Mouse (Mus musculus) CD4-positive, CD25-positive, alpha-beta regulatory T cell, adult 2 months (primary cell): ENCODE results near the gene Xpo4.

ENCODE experiments used
- DNase-seq: peaks from one replicate; pipeline ENCODE4 v3.0.0-alpha.2; 2012; ENCODE audit warnings: low read depth, low spot score

Gene Xpo4

DNA sequence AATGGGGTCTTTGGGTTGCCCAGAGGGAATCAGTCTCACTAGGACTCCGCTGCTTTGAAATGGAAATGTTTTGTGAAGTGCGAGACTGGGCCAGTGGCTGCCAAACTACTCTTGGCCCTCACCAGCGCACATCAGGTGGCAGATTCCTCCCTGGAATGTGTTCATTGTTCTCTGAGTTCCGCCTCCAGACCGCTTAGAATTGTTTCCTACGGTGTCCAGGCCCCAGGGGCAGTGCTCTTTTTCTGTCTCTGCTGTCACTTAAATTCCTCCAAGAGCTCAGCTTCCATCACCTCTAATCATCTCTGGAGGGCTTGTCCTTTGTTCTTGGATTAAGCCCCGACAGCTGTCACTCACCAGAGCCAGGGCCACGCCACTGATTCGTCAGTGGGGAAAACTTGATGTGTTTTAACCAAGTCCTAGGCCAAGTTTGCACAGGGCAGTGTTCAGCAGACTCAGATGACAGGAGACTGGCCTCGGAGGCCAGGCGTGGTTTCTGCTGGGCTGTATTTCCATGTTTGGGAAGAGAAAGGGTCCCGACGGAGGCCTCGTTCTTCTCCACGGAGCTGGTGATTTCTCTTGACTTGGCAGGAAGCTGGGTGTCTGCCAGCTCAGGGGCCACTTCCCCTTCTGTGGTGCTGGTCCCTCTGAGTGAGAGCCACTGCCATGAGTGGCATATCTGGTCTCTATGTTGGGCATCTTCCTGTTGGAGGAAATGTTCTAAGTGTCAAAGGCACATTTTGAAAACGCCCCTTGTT, 127.8 kb downstream of the Xpo4 start:
- DNase-seq: peak; percentile 26

DNA sequence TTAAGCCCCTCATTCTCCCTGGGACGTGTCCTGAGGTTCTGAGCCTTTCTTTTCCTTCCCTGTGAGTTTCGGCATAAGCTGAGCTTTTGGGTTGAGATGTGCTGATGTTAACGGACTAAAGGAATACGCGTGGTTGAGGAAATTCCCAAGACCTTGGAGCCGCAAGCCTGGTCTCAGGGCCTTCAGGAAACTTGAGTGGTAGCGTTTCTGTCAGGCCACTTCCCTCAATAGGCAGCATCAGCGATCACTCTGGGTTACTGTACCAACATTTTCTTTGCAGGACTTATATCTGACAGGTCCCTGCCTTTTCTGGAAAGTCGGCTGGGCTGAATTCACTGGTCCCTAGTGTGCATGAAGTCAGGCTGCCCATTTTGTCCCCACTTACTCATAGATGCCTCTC, 128.4 kb downstream of the Xpo4 start:
- no peak for DNase-seq

DNA sequence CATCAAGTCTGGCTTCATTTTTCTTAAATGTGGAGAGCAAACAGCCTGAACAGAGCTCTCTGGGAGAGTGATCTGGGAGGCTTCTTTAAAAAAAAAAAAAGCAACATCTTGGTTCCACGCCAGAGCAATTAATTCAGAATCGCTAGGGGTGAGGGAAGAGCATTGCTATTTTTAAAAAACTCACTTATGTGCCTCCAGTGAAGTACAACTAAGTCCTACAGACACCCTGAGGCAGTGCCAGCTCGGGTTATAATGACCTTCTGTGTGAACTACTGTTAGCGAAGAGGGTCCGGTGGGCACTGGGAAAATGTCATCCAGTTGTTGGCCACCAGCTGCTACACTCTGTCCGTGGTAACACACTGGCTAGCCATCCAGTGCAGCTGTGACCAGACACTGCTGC, 129.6 kb downstream of the Xpo4 start:
- no peak for DNase-seq

DNA sequence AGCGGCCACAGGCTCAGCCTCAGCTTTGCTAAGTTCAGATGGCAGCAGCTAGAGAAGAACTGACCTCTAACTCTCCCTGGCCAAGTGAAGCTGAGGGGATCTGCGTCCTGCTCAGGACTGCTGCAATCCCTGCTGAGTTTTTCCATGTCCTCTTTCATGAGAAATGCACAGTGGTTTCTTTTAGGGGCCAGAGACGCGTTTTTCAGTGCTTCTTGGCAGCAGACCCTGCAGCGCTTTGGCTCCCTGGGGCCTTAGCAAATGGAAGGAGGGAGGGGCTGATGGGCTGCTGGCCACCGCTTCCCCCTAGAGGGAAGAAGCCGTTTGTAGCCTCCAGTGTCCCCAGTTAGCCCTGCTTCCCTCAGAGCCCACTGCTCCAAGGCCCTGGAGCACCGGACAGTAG, 130.3 kb downstream of the Xpo4 start:
- DNase-seq: no peak

DNA sequence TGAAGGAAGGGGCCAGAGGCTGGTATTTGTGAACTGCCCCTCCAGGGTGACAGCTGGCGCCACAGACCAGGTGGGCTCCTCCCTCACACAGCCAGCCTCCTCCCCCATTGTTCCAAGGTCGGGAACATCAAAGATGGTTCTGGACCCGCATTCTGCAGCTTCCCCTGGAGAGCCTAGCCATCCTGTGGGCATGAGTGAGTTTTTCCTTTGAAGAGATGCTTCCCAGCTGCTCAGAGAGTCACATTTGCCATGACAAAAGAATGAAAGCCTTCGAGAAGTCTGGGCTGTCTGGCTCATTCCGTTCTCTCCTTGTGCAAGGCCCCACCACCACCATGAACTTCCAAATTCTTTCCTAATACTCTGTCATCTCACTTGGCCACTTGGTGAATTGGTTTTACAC, 130.9 kb downstream of the Xpo4 start:
- DNase-seq: no peak

DNA sequence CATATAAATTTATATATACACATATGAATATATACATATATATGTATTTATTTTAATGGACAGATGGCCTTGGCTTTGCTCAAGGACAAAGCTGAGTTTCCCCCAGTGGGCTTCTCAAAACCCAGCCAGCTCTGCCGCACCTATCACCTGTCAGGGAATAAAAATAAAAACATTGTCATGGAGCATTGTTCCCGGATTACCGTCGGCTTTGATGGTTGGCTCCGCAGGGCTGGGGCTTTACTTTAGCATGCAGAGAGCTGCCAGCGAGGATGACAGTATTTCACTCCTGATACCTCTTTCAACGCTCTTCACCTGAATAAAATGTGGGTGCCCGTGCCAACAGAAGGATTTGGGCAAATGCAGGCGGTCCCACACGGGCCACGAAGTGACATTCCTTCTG, 131.4 kb downstream of the Xpo4 start:
- DNase-seq: no peak

DNA sequence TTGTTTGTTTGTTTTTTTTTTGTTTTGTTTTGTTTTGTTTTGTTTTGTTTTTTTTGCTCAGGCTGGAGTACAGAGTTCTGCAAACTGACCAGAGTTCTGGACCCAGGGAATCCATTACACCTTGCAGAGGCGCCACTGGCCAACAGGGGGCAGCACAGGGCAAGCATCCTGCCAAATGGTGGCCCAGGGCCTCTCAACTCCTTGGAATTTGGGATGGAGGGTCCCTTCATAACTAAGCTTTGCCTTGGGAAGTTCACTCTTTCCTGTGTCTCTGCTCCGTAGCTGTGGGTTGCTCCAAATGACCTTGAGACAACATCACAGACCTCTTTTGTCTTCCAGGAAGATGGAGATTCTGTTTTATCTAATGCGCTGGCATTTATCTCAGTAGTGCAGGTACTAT, 132.0 kb downstream of the Xpo4 start:
- DNase-seq: peak; percentile 69

DNA sequence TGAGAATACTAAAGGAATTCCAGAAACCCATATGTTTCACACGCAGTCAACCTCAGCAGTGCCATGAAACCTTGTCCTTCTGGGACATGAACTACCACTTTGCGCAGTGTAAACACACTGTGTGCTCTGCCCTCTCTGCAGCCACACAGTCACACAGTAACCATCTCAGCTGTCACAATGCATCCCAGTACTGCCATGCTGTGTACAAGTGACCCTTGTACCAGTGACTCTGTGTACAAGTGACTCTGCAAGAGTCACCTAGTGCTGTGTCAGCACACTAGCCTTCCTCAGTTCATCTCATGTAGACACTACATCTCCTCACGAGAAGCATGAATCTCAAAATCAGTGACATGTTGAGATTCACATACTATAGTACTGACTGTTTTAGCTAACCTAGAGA, 132.7 kb downstream of the Xpo4 start:
- DNase-seq: no peak

DNA sequence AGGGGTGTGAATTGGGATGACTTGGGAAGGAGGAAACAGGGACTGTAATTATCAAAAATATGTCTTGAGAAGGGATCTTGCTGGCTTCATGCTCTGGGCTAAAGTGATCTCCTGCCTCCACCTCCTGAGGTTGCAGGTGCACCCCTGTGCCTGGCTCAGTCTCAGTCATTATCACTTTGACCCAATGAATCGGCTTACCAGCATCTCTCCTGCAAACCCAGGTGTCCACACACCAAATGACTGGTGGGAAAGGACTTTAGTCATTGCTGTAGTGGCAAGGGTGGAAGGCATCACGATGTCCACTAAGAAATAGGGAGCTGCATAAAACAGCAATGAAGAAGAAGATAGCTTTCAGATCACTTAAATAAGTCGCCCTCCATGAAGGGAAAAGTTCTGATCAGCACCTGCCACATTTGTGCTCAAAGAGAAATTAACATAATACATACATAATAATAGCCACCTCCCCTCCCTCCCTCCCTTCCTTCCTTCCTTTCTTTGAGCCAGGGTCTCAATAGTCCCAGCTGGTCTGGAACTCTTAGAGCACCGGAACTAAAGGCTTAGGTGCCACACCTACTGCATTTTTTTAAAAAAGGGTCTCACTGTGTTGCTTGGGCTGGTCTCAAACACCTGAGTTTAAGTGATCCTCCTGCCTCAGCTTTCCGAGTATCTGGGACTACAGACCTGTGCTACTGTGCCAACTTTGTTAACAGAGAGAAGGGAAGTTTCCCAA, 135.3 kb downstream of the Xpo4 start:
- no peak for DNase-seq

DNA sequence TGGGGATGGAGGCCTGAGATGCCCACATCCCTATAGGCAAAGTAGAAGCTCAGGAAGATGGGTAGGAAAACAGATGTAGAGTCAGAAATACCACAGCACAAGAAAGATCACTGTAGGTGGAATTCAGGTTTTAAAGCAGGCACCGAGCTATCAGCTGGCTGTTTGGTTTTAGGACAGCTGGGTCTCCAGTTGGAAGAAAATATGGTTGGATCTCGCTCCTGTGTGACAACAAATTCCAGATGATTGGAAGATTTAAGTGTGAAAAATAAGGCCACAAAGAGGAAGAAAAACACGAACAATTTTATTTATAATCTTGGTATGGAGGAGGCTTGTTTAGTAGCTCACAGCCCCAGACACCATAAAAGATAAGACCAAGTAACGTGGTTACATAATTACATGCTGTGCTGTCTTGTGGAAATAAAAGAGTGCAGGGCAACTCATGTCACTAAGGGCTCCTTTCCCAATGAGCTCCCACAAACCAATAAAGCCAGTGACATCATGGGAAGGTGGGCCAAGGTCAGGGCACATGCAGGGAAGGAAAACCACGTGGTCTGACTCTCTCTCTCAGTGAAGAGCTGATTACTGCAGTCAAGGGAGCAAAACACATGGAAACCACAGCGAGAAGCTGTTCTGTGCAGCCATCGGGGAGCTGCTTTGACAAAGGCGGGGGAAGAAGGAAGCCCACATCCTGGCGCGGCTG, 136.0 kb downstream of the Xpo4 start:
- DNase-seq: no peak

DNA sequence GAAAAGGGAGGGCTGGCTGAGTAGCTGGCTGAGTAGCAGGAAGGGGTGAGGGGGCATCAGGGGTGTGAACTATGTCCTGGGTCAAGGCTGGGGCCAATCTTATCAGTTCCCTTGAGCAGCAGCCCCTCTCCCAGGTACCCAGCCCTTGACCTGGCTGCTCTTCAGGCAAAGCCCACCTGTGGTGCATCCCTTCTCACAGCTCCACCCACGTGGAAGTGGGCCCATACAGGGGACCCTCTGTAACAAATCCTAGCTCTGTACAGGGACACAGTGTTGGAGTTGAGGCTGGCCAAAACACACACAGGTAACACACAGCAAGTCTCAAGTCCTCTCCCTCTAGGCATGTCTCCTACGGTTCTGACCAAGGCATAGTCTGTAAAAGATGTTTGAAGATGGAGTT, 137.6 kb downstream of the Xpo4 start:
- no peak for DNase-seq
